Mouse (Mus musculus): ENCODE measurements around the gene Hbb-bh2.

DNA sequence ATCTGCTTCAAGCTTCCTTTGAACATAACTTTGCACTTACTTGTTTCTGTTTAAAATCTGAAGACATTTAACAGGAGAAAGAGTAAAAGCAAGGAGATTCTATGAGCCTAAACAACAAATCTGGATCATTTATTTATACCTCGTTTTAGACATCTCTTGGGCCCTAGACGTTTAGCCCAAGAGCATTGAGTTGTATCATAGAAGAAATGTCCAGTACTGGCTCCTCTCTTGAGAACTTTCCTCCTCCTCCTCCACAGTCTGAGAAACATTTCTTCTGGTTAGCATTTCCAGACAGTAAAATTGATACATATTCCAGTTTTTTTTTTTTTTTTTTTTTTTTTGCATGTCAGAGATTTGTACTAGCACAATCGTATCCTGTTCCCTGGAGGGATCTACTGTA lies 48.6 kb downstream of the Hbb-bh2 start, which contains the start of gene Olfr67:
- no peak for TF ChIP-seq CTCF (IDR thresholded peaks at IDR 0.05; ENCODE audit: extremely low read depth, insufficient read depth, low read length)
- no peak for TF ChIP-seq POLR2A (IDR thresholded peaks at IDR 0.05; ENCODE audit: extremely low read depth, insufficient read depth, low read length)
